Mouse (Mus musculus): Measurements from ENCODE around the gene Hps6.

The Hps6 gene

DNA sequence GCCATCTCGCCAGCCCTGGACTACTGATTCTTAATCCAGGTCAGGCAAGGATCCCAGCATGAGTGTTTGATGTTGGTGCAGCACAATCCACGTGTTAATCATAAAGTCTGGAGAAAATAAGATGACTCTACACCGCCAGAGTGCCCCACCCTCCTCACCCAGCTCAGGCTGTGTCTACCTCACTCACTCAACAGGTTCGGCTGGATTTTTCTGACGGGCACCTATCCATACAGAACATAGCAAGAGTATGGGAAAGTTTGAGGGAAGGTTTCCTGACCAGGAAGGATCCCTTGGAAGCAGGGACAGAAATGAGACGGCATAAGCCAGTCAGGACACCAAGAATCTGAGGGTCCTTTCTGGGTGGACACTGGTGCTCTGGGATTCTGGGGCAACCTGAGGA, 21.7 kb downstream of the Hps6 start:
- in situ Hi-C loops (cut with MboI; ENCODE audit: low pct_unique_long_range_greater_than_20kb in 1 of 2, low sequenced_read_pairs in 2 of 2, unreplicated experiment in 1 of 2): no loop called here

DNA sequence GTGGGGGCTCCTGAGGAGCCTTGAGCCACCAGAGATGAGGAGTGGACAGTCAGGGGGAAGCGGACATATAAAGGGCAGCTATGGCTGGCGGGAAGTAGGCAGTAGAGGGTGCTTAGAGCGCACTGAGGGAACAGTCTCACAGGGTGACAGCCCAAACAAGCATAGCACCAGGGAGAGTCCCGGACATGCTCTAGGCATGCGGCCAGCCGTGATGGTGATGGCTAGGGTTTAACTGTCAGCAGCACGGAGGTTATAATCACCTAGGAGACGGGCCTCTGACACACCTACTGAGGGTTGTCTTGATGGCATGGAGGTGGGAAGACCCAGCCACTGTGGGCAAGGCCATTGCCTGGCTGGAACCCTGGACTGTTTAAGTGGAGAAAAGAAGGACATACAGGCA, 23.3 kb downstream of the Hps6 start:
- in situ Hi-C loops (cut with MboI; ENCODE audit: low pct_unique_long_range_greater_than_20kb in 1 of 2, low sequenced_read_pairs in 2 of 2, unreplicated experiment in 1 of 2): no loop called here

DNA sequence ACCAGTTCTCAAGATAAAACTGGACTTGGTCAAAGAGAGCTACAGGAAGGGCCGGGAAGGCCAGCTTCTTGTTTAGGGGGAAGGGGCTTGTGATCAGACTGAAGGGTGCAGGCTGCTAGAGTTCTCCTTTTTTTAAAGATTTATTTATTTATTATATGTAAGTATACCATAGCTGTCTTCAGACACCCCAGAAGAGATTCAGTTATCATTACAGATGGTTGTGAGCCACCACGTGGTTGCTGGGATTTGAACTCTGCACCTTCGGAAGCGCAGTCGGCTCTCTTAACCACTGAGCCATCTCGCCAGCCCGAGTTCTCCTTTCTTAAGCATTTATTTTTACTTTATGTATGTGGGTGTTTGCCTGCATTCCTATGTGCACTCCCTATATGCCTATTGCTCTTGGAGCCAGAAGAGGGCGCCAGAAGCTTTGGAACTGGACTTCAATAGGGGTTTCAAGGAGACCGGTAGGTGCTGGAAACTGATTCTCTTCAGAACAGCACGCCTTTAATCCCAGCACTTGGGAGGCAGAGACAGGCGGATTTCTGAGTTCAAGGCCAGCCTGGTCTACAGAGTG, 25.5 kb downstream of the Hps6 start:
- in situ Hi-C loops (cut with MboI; ENCODE audit: low pct_unique_long_range_greater_than_20kb in 1 of 2, low sequenced_read_pairs in 2 of 2, unreplicated experiment in 1 of 2): no loop called here

DNA sequence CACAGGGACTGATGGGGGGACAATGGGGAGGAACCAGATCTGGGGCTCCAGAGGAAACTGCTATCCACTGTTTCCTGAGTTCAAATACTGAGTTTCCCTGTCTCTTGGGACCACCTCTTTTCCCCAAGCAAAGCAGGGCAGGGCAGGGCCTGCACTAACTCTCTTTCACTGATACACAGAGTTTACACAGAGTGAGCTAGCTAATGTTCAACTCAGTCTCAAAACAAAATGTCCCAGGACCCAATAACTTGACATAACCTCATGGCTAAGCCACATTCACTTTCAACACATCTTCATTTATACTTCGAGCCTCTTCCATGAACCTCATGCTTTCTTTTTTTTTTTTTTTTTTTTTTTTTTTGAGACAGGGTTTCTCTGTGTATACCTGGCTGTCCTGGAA, 26.3 kb downstream of the Hps6 start:
- in situ Hi-C loops (cut with MboI; ENCODE audit: low pct_unique_long_range_greater_than_20kb in 1 of 2, low sequenced_read_pairs in 2 of 2, unreplicated experiment in 1 of 2): no loop called here

DNA sequence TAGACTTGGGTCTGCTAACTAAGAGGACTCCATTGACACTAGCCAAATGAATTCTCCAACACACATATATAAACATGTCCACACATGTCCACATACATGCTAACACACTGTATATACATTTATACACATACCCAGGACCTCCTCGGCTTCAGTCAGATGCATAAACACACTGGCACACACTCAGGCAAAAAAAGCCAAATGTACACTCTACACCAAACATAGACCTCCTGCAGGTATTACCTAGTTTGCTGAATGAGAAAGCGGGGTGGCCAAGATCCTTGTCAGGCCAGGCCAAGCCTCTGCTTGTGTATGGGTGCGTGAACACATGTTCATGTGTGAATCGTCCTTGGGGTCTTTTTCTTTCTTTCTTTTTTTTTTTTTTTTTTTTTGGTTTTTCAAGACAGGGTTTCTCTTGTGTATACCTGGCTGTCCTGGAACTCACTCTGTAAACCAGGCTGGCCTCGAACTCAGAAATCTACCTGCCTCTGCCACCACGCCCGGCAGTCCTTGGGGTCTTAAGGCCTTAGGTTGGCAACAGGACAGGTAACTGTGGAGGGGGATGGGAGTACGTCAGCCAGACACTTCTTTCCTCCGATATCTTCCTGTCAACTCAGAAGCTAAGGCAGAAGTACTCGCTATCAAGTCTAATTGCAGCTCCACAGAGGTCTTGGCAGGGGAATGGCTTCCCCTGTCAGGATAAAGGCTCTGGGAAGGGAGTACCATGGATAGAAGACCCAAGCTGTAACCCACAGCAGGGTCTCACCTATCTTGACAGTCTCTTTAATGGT, 27.1 kb downstream of the Hps6 start:
- in situ Hi-C loops (cut with MboI; ENCODE audit: low pct_unique_long_range_greater_than_20kb in 1 of 2, low sequenced_read_pairs in 2 of 2, unreplicated experiment in 1 of 2): no loop called here

DNA sequence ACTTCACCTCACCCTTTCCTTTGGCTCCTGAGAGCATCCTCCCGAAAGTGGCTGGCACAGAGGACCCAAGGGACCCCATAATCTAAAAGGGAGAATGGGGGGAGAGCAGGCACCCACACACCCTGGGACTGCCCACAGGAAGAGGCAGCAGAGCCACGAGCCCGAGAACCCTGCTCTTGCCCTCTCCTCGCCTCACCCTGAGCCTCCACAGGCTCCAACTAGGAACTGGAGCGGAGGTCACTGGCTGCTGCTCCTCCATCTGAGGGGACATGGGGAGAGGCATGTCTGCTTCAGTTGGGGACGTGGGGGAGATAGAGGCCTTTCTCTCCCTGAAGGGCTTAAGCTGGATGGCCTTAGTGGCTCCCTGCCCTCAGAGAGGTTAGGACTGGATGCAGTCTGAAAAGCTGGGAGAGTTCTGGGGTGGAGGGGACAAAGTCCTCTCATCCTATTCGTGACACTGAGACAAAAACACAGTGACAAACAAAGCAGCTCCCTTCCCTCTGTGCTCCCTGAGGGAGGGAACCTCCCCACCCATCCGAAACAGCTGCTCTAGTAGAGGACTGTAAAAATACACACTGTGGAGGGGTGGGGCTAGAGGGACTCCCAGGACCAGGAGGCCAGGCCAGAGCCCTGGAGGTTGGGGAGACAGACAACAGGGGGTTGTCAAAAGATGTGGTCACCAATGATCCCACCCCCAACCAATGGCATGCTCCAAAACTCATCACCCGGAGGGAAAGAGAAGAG, 28.6 kb downstream of the Hps6 start:
- in situ Hi-C loops (cut with MboI; ENCODE audit: low pct_unique_long_range_greater_than_20kb in 1 of 2, low sequenced_read_pairs in 2 of 2, unreplicated experiment in 1 of 2): no loop called here

DNA sequence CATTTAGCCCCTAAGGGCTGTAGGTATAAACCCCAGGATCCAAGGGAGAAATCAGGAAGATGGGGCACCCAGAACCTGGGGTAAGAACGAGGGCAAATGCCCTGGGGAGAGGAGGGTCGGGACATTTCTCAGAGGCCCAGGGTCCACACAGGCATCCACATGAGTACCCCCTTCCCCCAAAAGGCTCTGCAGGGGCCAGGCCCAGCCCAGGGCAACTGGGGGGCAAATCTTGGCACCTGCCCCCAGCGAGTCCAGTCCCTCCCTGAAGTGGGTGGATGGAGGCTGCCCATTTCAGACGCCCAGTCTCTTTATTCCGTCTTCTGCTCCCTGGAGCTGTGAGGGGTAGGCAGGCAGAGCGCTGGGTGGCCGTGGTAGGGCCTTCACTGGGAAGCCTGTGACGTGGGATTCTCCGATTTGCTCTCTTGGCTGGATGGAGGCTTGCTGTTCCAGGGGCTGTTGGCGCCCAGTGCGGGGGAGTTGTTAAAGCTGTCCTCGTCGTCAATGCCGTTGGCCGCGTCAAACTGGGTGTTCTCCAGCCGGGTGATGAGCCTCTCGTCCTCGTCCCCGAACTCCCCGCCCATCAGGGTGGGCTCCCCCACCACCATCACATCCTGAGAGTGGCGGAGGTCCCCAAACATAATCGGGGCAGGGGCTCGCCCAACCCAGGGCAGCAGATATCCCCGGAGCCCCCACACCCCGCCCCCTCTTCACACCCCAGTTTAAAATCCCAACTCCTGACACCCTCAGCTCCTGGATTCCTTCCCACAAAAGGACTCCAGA, 29.6 kb downstream of the Hps6 start:
- in situ Hi-C loops (cut with MboI; ENCODE audit: low pct_unique_long_range_greater_than_20kb in 1 of 2, low sequenced_read_pairs in 2 of 2, unreplicated experiment in 1 of 2): no loop called here

DNA sequence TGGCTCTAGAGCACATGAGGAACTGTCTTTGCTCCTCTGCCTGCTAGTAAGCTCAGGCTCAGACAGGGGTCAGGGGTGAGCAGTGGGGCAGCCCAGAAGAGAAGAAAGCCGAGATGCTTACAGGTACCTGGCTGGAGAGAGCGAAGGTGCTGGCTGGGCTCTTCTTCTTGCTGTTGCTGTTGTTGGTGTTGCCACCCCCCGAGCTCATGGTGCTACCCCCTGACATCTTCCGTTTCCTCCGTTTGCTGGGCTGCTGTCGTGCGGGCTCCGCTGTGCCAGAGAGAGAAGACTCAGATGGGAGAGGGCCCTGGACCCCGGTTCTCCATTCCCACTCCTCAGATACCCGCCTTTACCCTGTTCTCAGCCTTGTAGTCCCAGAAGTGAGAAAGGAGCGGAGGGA, 30.6 kb downstream of the Hps6 start:
- in situ Hi-C loops (cut with MboI; ENCODE audit: low pct_unique_long_range_greater_than_20kb in 1 of 2, low sequenced_read_pairs in 2 of 2, unreplicated experiment in 1 of 2): no loop called here

DNA sequence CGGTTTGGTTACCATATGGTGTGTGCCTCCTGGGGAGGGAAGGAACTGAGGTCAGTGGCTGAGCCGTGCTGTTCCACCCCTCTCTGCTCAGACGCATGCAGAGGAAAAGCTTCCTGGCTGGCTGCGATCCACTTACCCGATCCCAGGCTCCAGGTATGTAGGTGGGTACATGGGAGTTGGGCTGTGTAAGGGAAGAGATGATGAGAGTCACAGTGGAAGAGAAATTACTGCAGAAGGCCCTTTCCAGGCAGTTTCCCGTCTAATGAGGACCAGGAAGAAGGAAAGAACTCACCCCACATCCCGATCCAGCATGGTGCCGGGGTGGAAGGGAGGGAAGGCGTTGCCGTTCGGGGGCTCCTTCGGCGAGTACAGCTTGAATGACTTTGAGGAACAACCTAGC, 32.7 kb downstream of the Hps6 start:
- in situ Hi-C loops (cut with MboI; ENCODE audit: low pct_unique_long_range_greater_than_20kb in 1 of 2, low sequenced_read_pairs in 2 of 2, unreplicated experiment in 1 of 2): no loop called here

DNA sequence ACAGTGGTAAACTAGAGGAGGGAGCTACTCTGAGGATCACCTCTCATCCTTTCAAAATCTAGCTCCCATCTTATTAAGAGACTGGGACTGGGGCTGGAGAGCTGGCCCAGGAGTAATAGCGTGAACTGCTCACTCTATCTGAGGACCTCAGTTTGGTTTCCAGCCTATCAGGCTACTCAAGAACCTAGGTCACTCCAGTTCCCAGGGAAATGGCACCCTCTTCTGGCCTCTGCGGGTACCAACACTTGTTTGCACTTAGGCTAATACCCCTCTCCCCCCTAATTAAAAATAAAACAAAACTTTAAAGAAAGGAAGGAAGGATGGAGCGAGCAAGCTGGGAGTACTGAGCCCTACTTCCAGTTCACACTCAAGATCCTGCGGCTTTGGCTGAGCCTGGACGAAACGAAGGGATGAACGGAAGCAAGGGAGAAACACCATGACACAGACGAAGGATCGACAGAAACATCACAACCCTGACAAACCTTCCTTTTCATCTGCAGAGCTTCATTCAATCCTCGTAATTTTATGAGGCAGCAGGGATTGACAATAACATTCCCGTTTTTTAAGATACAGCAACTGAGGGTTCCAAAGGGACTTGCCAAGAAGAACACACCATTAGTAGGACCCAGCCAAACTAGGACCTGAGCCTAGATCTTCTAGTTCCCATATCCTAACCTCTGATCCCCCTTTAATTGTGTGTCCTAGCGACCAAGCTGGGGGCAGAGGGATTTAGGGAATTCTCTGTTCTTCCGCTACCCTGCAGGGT, 33.4 kb downstream of the Hps6 start:
- in situ Hi-C loops (cut with MboI; ENCODE audit: low pct_unique_long_range_greater_than_20kb in 1 of 2, low sequenced_read_pairs in 2 of 2, unreplicated experiment in 1 of 2): no loop called here

DNA sequence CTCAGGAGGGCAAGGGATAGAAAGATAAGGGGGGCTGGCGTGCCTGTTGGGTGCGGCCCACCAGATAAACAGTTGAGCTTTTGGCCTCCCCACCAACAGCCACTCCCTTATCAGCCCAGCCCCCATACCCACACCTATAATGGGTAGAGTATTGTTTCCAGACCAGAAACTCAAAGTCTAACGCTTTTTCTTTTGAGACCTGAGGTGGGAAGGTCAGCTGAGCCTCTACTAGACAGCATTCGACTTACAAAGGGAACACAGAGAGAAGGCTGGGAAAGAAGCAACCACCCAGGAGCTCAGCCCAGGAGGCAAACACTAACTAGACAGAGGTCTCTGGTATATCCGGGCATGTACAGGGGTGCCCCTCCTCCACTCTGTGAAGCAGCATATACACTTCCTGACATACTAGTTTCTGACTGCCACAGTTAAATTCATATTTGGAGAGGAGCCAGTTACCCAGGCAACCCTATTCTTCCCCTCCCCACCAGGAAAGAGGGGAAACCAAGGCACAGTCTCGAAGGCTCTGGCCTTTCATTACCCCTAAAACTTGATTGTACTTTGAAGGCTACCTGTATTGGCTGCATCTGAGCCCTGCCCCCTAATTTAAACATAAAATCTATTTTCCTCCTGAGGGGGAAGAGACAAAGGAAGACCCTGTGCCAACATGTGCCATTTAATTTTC, 34.1 kb downstream of the Hps6 start:
- in situ Hi-C loops (cut with MboI; ENCODE audit: low pct_unique_long_range_greater_than_20kb in 1 of 2, low sequenced_read_pairs in 2 of 2, unreplicated experiment in 1 of 2): no loop called here

DNA sequence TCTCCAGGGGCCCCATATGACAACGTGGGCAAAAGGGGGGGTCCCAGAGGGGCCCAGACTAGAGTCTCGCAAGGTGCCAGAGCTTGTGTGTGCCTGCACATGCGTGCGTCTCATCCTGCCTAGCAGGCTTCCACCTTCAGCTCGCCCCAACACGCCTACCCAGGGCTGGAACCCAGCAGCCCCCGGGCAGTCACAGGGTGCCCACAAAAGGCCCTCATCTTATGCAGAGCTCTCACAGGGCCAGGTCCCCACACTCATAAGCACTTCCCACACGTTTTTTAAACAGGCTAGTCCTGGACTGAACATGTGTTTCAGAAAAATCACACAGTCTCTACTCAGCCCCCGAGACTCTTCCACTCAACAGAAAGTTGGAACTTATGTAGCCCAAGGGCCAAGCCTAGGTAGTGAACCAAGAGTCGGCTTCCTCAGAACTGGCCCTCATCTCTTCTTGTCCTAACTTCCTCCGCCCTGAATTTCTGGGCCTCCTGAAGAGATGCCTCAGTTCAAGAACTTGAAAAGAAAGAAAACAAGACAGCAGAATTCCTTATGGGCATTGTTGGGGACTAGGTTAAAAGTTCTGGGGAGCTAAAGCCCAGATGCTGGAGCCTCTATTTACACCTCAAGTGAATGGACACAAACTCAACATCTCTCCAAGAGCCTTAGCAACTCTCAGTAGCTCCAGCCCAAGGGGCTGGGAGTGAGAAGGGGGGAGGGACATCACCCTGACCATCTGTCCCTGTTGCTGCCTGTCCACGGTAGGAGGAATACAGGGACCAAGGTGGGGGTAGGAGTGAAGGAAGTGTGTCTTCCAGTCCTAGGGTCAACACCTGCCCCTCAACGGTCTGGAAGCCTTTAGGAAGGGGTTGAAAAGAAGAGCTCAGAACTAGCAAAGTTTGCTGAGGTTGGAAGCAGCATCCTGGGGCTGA, 34.9 kb downstream of the Hps6 start:
- in situ Hi-C loops (cut with MboI; ENCODE audit: low pct_unique_long_range_greater_than_20kb in 1 of 2, low sequenced_read_pairs in 2 of 2, unreplicated experiment in 1 of 2): no loop called here

DNA sequence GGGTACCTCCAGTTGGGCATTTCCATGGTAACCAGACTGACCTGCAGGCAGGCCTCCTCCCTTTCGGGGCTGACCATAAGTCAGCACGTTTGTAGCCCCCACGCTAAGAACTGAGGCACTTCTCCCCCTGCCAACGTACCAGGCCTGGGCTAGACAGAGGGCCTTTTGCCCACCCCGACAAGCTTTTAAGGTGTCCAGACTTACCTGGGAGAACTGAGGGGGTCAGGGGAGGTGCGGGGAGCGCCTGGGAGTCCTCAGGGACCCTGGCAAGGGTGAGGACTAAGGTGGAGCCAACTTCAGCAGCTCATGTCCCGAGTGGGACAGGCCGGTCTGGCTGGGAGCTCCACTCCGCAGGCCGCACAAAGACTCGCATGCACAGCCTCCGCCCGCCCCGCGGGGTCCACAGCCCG, 35.5 kb downstream of the Hps6 start:
- in situ Hi-C loops (cut with MboI; ENCODE audit: low pct_unique_long_range_greater_than_20kb in 1 of 2, low sequenced_read_pairs in 2 of 2, unreplicated experiment in 1 of 2): no loop called here

DNA sequence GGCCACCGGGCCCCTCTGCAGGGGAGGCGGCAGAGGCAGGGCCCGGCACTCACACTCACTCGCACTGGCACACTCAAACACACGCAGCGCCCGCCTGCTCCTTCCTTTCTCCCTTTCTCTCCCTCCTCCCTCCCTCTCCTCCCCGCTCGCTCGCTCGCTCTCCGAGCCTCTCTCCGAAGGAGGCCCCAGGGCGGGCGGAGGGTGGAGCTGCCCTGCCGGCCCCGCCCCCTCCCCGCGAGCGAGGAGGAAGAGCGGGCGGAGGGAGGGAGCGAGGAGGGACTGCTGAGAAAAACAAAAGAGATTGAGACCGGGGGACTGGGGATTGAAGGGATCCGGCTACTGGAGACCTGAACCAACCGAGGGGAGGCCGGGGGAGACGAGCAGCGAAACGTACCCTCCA, 36.2 kb downstream of the Hps6 start:
- in situ Hi-C loops (cut with MboI; ENCODE audit: low pct_unique_long_range_greater_than_20kb in 1 of 2, low sequenced_read_pairs in 2 of 2, unreplicated experiment in 1 of 2): no loop called here

DNA sequence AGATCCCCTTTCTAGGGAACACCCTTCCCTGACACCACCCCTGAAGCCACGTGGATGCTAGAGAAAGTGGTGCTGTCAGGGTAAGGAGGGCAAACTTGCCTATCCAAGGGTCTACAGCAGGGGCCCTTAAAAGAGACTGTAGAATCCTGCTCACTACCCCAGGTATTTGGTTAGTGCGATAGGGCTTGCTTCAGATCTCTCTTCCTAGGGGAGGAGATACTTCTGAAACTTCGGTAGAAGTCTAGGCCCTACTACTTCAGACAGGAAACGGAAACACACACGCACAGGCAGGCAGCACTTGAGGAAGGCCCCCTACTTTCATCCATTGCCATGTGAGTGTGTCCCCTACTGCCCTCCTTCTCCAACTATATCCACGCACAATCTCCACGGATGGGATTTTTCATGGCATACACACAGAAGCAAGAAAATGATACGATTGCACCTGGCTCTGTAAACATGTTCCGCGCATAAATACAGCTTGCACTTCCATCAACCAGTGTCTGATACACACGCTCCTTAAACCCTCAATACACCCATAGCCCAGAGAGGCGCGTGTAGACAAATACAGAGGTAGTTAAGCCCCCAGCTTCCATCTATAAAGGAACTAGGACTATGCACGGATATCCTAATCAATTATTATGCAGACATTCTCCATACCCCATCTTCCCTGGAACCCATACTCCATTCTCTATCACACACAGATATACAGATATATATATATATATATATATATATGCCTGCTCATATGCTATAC, 37.0 kb downstream of the Hps6 start:
- in situ Hi-C loops (cut with MboI; ENCODE audit: low pct_unique_long_range_greater_than_20kb in 1 of 2, low sequenced_read_pairs in 2 of 2, unreplicated experiment in 1 of 2): no loop called here

DNA sequence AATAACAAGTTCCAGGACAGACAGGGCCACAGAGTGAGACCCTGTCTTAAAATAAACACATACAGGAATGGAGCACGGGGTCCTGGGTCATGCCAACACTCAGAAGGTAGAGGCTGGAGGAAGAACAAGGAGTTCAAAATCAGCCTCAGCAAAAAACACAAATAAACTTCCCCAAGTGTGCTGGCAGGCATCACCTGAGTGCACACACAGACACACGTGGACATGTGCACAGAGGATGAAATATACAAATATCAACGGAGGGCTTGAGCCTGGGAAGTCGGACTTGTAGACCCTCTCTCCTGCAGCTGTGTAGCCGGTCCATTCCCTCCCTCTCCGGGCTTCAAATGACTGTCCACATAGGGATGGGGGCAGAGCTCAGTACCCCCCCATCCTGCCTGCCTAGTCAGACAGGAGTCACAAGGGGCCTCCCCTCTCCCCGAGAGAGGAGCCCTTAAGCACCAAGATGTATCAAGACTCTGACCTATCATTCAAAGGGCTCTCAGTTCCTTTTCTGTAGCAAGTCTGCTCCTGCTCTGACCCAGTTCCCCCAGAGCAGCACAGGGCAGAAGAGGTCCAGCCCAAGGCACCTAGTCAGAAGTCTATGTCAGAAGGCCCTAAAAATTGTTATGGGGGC, 38.1 kb downstream of the Hps6 start:
- in situ Hi-C loops (cut with MboI; ENCODE audit: low pct_unique_long_range_greater_than_20kb in 1 of 2, low sequenced_read_pairs in 2 of 2, unreplicated experiment in 1 of 2): no loop called here
